Mouse (Mus musculus): Measurements from ENCODE around the gene Gigyf2.

Gene Gigyf2

GRCm38 (mm10) chr1:87321071-87321470 lies 5.7 kb upstream of the Gigyf2 start:
- no peak for DNase-seq

GRCm38 (mm10) chr1:87322778-87323177 lies 4.0 kb upstream of the Gigyf2 start:
- no peak for DNase-seq

GRCm38 (mm10) chr1:87324649-87325048 lies 2.1 kb upstream of the Gigyf2 start:
- DNase-seq: no peak

- peak in 1 of 2 experiments; percentile 61 for DNase-seq
Observed at GRCm38 (mm10) chr1:87327165-87327861, 515 bp downstream of the Gigyf2 start.

GRCm38 (mm10) chr1:87331774-87332173 lies 5.0 kb downstream of the Gigyf2 start:
- no peak for DNase-seq

DNA sequence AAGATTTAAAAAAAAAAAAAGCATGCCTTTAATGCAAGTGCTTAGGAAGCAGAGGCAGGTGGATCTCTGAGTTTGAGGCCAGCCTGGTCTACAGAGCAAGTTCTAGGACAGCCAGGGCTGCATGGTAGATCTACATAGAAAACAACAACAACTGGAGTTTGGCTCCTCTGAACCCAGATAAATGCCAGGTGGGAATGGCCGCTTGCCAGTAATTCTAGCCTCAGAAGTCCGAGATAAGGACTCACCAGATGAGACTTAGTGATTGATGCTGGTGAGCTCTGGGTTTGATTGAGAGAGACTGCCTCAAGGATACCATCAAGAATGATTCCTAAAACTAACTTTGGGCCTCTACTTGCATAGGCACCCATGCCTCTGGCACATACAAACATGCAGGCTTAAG lies 23.8 kb downstream of the Gigyf2 start:
- no peak for DNase-seq

GRCm38 (mm10) chr1:87360276-87360675 lies 33.5 kb downstream of the Gigyf2 start:
- DNase-seq: no peak

- DNase-seq: no peak
Observed at GRCm38 (mm10) chr1:87378024-87378560, 51.3 kb downstream of the Gigyf2 start.

DNA sequence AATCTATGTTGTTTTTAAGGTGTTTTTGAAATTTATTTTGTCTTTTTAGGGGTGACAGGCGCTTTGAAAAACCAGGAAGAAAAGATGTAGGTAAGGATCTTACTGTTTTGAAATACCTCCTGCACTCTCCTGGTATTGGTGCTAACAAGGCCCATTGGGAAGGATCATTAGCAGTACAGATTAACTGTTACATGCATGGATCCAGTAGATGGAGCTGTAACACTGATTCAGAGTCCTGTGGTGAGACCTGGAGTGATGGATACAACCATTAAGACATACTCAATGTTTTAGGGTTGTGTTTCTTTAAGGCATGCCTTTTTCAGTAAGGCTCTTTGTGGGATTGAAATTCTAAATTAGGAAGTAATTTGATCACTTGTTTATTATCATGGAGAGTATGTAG lies 53.1 kb downstream of the Gigyf2 start:
- no peak for DNase-seq

GRCm38 (mm10) chr1:87381152-87381551 lies 54.4 kb downstream of the Gigyf2 start:
- DNase-seq: no peak

DNA sequence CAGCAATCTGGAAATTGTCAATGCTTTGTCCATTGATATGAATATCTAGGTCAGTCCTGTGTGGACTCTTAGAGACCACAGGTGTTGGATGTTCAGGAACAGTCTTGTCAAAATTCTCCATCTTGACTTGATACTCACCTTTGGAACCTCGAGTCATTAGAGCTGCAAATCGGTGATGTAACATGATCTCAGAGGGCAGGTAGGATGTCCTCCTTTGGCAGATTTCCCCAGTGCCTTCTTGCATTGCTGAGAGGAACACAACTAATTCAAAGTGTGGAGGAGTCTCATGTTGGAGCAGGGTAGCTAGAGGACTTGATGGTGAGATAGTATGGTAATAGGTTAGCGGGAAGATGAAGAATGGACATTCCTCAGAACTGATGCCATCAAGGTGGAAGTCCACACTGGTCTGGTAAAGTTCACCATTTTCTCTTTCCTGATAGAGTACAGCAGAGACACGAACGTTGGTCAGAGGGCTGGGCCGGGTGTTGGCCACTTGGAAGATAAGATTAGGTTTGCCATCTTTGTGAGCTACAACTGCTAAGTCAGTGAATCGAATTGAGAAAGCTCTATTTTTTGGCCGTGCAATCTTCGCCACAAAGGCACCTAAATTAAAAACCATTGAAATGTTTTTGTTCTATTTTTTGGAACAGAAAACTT lies 59.8 kb downstream of the Gigyf2 start:
- no peak for DNase-seq

- no peak for DNase-seq
Observed at GRCm38 (mm10) chr1:87393444-87394195, 66.8 kb downstream of the Gigyf2 start.

- peak in 1 of 2 experiments; percentile 13 for DNase-seq
Observed at GRCm38 (mm10) chr1:87394594-87394993, 67.8 kb downstream of the Gigyf2 start, which contains the start of gene Kcnj13. Gene Kcnj13, minus strand, starts transcription at chr1:87394729.

GRCm38 (mm10) chr1:87396923-87397586 lies 70.3 kb downstream of the Gigyf2 start:
- DNase-seq: peak in 1 of 2 experiments; percentile 12

DNA sequence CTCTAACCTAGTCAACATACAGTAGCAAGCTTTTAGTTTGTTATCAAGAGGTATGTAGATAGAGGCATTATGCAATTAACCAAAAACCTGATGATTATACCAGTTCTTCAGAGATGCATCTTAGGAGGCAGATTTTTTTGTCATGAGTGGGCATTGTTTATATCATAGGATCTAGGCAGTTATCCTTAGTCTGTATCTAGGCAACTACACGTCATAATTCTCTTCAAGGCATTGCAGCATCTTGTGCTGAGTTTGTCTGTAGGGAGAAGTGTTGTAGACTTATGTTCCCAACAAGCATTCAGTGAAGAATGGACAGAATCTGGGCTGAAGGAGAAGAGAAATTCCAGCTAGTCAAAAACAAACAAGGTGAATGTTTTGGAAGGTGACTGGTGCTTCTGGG lies 77.9 kb downstream of the Gigyf2 start:
- no peak for DNase-seq

GRCm38 (mm10) chr1:87406012-87406411 lies 79.2 kb downstream of the Gigyf2 start:
- no peak for DNase-seq

GRCm38 (mm10) chr1:87409380-87409779 lies 82.6 kb downstream of the Gigyf2 start:
- no peak for DNase-seq

GRCm38 (mm10) chr1:87418733-87419132 lies 91.9 kb downstream of the Gigyf2 start:
- peak in 1 of 2 experiments; percentile 4 for DNase-seq

DNA sequence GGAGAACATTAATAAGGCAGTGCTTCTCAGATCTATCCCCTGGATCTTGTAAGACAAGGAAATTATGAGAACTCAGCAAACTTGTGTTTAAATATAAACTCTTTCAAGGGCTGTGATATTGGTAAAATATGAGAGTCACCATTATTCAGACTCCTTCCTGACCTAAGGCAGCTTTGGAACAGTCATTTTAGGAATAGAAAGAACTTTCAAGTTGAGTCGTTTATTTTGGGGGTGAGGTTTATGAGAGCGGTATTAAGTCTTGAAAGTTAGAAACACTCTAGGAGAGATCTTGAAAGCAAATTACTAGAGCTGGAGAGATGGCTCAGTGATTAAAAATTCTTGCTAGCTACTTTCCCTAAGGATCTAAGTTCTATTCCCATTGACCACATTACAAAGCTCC lies 108.3 kb downstream of the Gigyf2 start:
- no peak for DNase-seq

DNA sequence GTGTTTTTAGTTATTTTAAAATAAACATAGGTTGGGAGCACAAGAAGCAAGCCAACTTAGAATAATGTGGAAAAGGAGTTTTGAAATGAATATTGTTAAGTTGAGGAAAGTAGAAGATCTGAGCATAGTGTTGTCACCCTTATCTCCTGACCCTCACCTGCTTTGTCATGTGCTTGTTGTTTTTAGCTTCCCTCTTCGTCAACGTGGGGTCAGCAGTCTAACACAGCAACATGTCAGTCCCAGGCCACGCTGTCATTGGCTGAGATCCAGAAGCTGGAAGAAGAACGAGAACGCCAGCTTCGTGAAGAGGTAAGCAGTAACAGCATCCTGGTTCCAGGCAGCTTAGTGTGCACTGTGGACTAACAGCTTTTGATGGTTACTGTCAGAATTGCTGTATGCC lies 109.8 kb downstream of the Gigyf2 start:
- DNase-seq: no peak

DNA sequence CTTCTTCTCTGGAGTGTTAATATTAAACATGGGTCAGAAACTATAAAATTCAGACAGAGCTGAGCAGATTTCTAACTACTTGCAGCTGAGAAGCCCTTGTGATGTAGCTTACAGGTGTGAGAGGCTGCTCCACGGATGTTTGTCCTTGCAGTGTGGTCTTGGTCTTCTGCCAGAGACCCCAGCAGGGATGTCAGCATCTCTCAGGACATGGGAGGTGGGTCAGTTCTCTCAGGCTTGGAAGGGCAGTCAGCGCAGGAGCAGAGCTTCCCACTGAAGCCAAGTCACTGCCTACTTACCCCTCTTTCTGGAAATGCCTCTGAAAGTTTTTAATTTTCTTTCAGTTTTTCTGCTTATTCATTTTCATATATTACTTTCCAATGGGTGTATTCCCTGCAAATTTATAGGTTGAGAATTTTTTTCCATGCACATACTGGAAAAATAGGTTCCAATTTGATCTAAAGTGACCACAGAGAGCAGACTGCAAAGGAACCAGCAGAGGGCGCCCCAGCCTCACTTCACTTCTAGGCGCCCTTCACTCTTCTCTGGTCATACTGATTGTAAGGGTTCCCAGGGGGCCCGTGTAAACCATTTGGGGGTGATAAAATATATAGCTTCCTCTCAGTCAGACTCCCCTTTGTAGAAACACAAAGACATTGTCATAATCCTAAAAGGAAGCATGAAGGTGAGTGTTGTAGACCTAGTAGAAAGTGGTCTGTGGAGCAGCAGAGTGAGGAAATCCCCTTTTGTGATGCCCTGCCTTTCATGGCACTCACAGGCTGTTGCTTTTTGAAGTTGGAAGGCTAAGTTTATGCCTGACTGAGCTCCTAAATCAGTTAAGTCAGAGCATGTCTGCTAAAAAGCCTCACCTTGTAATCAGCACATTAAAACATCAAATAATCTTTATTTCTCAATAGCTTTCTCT lies 120.6 kb downstream of the Gigyf2 start:
- DNase-seq: peak; percentile 83 to 84

- no peak for DNase-seq
Observed at GRCm38 (mm10) chr1:87449432-87449831, 122.6 kb downstream of the Gigyf2 start.

All from kidney, postnatal 4 days (tissue).